Mouse (Mus musculus) heart, embryonic 10.5 days (tissue): ENCODE results near the gene Prkcd. TPM values are rescaled to one million over a fixed set of nuclear protein-coding genes. Genes with fewer than 3 reads are reported as not detected.

ENCODE experiments used
- DNase-seq: peaks from one replicate; pipeline ENCODE4 v3.0.0-alpha.2; 2017; ENCODE audit warnings: low spot score
- H3K27ac ChIP-seq: fragments of 300-500 bp; sonication (generic); 2 replicates; pipeline ENCODE4 v1.5.1; 2016; ENCODE audit warnings: mild to moderate bottlenecking
- H3K27me3 ChIP-seq: fragments of 300-500 bp; sonication (generic); 2 replicates; pipeline ENCODE4 v1.6.1; 2016; ENCODE audit warnings: mild to moderate bottlenecking; ENCODE audit not compliant: poor library complexity, insufficient read depth, severe bottlenecking
- H3K36me3 ChIP-seq: fragments of 300-500 bp; sonication (generic); 2 replicates; pipeline ENCODE4 v1.6.1; 2016; ENCODE audit warnings: mild to moderate bottlenecking, moderate library complexity
- H3K4me1 ChIP-seq: fragments of 300-500 bp; sonication (generic); 2 replicates; pipeline ENCODE4 v1.6.1; 2016; ENCODE audit warnings: mild to moderate bottlenecking
- H3K4me3 ChIP-seq: fragments of 300-500 bp; sonication (generic); 2 replicates; pipeline ENCODE4 v1.5.1; 2016; ENCODE audit warnings: mild to moderate bottlenecking, moderate library complexity
- H3K9me3 ChIP-seq: fragments of 300-500 bp; sonication (generic); 2 replicates; pipeline ENCODE4 v1.6.1; 2016; ENCODE audit warnings: mild to moderate bottlenecking, moderate library complexity
- WGBS: fragments of 180-500 bp; shearing (Covaris S2); methylation state at CpG from one replicate; pipeline ENCODE4 v1.1.7; 2016; 5-methylcytosine and 5-hydroxymethylcytosine counted together
- polyA plus RNA-seq: library from polyadenylated mRNA; unstranded; fragments of >200 nt; fragmentation: Nextera tagmentation; extraction: Ambion mirVana; gene quantifications from 2 replicates; pipeline ENCODE4 v1.2.1, GENCODE M21; 2016

The Prkcd gene
- polyA plus RNA-seq, 1 experiment from 2014 or later = 37.3 TPM

GRCm38 (mm10) chr14:30560803-30561389 is 65.1 kb downstream of the Prkcd start:
- Histone ChIP-seq H3K27me3 (no peaks in the 10 kb centered on the region), H3K4me3 (no peak overlapping the region), H3K36me3 (peaks cover 94% of the 10 kb centered on the region), H3K4me1 (peaks cover 13% of the 10 kb centered on the region), H3K27ac (no peak overlapping the region), H3K9me3 (no peaks in the 10 kb centered on the region)
- DNase-seq = no peak
- 90% methylated on average over 13 of the region's 13 CpGs for WGBS

GRCm38 (mm10) chr14:30559321-30559850 is 66.6 kb downstream of the Prkcd start:
- Histone ChIP-seq H3K27ac (no peak overlapping the region), H3K9me3 (no peaks in the 10 kb centered on the region), H3K36me3 (peaks cover 92% of the 10 kb centered on the region), H3K4me1 (peaks cover 10% of the 10 kb centered on the region), H3K27me3 (no peaks in the 10 kb centered on the region), H3K4me3 (no peak overlapping the region)
- no peak for DNase-seq
- WGBS = 89% methylated on average over 17 of the region's 17 CpGs

- Histone ChIP-seq H3K36me3 (peaks cover 89% of the 10 kb centered on the region), H3K4me1 (peaks cover 11% of the 10 kb centered on the region), H3K9me3 (no peaks in the 10 kb centered on the region), H3K27ac (no peak overlapping the region), H3K4me3 (no peak overlapping the region), H3K27me3 (no peaks in the 10 kb centered on the region)
- WGBS = 81% methylated on average over 9 of the region's 9 CpGs
- no peak for DNase-seq
These were observed 68.3 kb downstream of the Prkcd start for GRCm38 (mm10) chr14:30557730-30558129.

GRCm38 (mm10) chr14:30556651-30557050 is 69.4 kb downstream of the Prkcd start:
- Histone ChIP-seq H3K9me3 (no peaks in the 10 kb centered on the region), H3K27ac (no peak overlapping the region), H3K36me3 (peaks cover 82% of the 10 kb centered on the region), H3K27me3 (no peaks in the 10 kb centered on the region), H3K4me1 (peaks cover 12% of the 10 kb centered on the region), H3K4me3 (no peak overlapping the region)
- WGBS = 84% methylated on average over 2 of the region's 2 CpGs
- DNase-seq = no peak

GRCm38 (mm10) chr14:30553185-30553584 is 72.8 kb downstream of the Prkcd start:
- Histone ChIP-seq H3K36me3 (peaks cover 47% of the 10 kb centered on the region), H3K27me3 (no peaks in the 10 kb centered on the region), H3K27ac (no peak overlapping the region), H3K9me3 (no peaks in the 10 kb centered on the region), H3K4me1 (peaks cover 44% of the 10 kb centered on the region), H3K4me3 (no peak overlapping the region)
- WGBS = 89% methylated on average over 4 of the region's 4 CpGs
- DNase-seq = no peak

GRCm38 (mm10) chr14:30551981-30552380 is 74.0 kb downstream of the Prkcd start:
- peaks cover 36% of the 10 kb centered on the region for H3K36me3 ChIP-seq

GRCm38 (mm10) chr14:30551509-30551908 is 74.5 kb downstream of the Prkcd start:
- Histone ChIP-seq H3K4me3 (peak overlapping the region; percentile 89; the same call in 1 of the 2 replicates), H3K27me3 (no peaks in the 10 kb centered on the region), H3K27ac (no peak overlapping the region), H3K4me1 (peaks cover 46% of the 10 kb centered on the region), H3K36me3 (peaks cover 31% of the 10 kb centered on the region), H3K9me3 (no peaks in the 10 kb centered on the region)
- no peak for DNase-seq
- WGBS = 50% methylated on average over 5 of the region's 5 CpGs

More at GRCm38 (mm10) chr14:30551981-30552380, 74.0 kb downstream of the Prkcd start:
- H3K4me1 ChIP-seq = peaks cover 46% of the 10 kb centered on the region
- 88% methylated on average over 2 of the region's 2 CpGs for WGBS
- DNase-seq = no peak
- no peak overlapping the region for H3K4me3 ChIP-seq
- no peaks in the 10 kb centered on the region for H3K27me3 ChIP-seq
- no peak overlapping the region for H3K27ac ChIP-seq
- H3K9me3 ChIP-seq = no peaks in the 10 kb centered on the region

- Histone ChIP-seq H3K4me1 (peaks cover 46% of the 10 kb centered on the region), H3K27me3 (0 out of 2 replicates have a peak, but pooled peaks cover 3% of the 10 kb centered on the region), H3K36me3 (peaks cover 21% of the 10 kb centered on the region; the same call in 1 of the 2 replicates), H3K27ac (peak overlapping the region; percentile 98), H3K4me3 (peak overlapping the region; percentile 89), H3K9me3 (no peaks in the 10 kb centered on the region)
- no peak for DNase-seq
- 37% methylated on average over 8 of the region's 8 CpGs for WGBS
These were observed 75.6 kb downstream of the Prkcd start for GRCm38 (mm10) chr14:30550232-30551070.

GRCm38 (mm10) chr14:30549777-30550149 is 76.2 kb downstream of the Prkcd start:
- H3K4me3 ChIP-seq = peak overlapping the region; percentile 89
- H3K27ac ChIP-seq = peak overlapping the region; percentile 98
- 0 out of 2 replicates have a peak, but pooled peaks cover 3% of the 10 kb centered on the region for H3K27me3 ChIP-seq
- H3K36me3 ChIP-seq = peaks cover 16% of the 10 kb centered on the region; the same call in 1 of the 2 replicates
- 0% methylated on average over 10 of the region's 10 CpGs for WGBS
- no peaks in the 10 kb centered on the region for H3K9me3 ChIP-seq
- peak; percentile 80 for DNase-seq
- H3K4me1 ChIP-seq = peaks cover 46% of the 10 kb centered on the region

- Histone ChIP-seq H3K4me3 (peak overlapping the region; percentile 89), H3K27me3 (0 out of 2 replicates have a peak, but pooled peaks cover 3% of the 10 kb centered on the region), H3K36me3 (peaks cover 10% of the 10 kb centered on the region; the same call in 1 of the 2 replicates), H3K4me1 (peaks cover 50% of the 10 kb centered on the region), H3K9me3 (no peaks in the 10 kb centered on the region), H3K27ac (peak overlapping the region; percentile 98)
- DNase-seq = peak; percentile 97
- WGBS = under 1% methylated on average over 69 of the region's 69 CpGs
These were observed 76.8 kb downstream of the Prkcd start for GRCm38 (mm10) chr14:30548965-30549776.

GRCm38 (mm10) chr14:30548131-30548720 is 77.8 kb downstream of the Prkcd start, which contains the start of gene Tkt:
Gene Tkt, plus strand, starts transcription at chr14:30548359.
- no peak for DNase-seq
- peaks cover 52% of the 10 kb centered on the region for H3K4me1 ChIP-seq
- peaks cover 4% of the 10 kb centered on the region; the same call in 1 of the 2 replicates for H3K36me3 ChIP-seq
- H3K4me3 ChIP-seq = peak within 1 kb of the TSS; percentile 89
- H3K9me3 ChIP-seq = no peaks in the 10 kb centered on the region
- H3K27ac ChIP-seq = peak within 1 kb of the TSS; percentile 98
- 0 out of 2 replicates have a peak, but pooled peaks cover 3% of the 10 kb centered on the region for H3K27me3 ChIP-seq
- 27% methylated on average over 8 of the region's 8 CpGs for WGBS
